Mouse (Mus musculus) left cerebral cortex, adult 11 months (tissue): Measurements from ENCODE around the gene Mast3.
"Not testable (repeated sequence)": the region's sequence is repeated elsewhere in the genome, so short reads cannot be mapped to it uniquely, and the experiment has no call there.

ENCODE experiments used
- DNase-seq: peaks from one replicate; pipeline ENCODE4 v3.0.0; 2022; ENCODE audit warnings: low spot score

Mast3 gene

DNA sequence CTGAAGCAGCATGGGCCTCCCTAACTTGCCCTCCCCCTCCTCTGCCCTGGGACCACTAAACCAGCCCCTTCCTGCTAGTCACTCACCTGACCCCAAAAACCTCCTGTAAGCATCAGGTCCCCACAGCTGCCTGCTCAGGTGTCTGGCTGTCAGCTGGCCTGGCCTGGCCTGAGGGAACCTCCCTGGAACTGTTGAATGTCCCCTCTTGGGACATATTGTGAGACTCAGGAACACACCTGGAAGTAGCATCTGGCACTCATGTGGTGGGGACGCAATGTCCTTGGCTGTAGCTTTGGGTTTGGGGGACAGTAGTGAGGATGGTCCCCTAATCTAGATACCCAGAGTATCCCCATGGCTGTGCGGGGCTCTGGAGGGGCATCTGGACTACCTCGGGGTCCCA lies 29.2 kb upstream of the Mast3 start:
- DNase-seq, result no peak

DNA sequence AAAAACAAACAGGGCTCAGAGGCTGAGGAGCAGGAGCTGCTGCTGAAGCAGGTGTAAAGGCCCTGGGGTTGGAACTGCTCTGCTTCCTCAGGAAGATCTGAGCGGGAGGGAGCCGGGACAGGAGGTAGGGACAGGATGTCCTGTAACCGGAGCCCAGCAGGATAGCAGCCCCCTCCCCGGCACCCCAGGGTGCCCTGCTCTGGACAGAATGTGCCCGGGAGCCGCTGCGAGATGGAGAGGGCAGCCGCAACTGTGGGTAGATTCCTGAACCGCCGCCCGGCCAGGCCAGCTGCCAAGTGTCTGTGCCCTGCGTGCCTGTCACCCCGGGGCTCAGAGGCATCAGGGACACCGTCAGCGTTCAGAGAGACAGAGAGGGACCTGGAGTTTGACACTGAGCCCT lies 28.7 kb upstream of the Mast3 start:
- DNase-seq, result no peak

DNA sequence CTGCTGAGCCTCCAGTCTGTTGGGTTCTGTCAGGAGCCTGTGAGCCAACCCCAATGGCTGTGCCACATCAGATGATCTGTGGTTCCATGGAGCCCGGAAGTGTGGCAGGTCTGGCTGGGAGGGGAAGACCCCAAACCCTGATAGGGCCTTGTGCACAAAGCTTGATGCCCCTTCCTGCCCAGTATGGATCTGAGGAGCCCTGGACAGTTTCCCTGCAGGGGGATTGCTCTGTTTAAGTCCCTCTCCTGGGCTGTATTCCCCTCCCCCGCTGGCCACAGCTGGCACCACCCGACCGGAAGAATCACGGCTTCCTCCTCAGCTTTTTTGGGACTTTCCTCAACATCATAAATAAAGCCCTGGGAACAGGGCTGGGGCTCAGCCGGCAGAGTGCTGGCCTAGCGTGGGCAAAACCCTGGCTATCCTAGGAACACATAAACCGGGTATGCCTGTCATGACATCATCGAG lies 28.2 kb upstream of the Mast3 start:
- DNase-seq, result no peak

DNA sequence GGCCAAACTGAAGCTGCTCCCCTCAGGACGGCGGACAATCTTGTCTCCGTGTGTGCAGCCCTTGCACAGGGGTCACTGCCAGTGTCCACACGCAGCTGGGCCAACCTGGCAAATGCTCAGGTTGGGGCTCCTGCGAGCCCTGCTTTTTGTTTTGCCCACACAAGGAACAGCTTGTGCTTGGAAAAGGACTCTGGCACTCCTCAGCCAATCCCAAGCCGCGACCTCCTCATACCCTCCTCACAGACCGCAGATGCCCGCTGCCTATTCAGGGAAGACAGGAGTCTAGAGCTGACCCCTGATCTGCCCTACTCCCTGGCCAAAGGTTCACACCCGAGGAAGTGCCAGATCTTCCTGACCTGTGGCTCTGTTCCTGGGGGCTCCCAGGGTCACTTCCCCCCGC lies 27.5 kb upstream of the Mast3 start:
- DNase-seq, result no peak

GRCm38 (mm10) chr8:70831517-70831916 lies 26.7 kb upstream of the Mast3 start:
- no peak for DNase-seq

GRCm38 (mm10) chr8:70827796-70828195 lies 22.9 kb upstream of the Mast3 start:
- no peak for DNase-seq

DNA sequence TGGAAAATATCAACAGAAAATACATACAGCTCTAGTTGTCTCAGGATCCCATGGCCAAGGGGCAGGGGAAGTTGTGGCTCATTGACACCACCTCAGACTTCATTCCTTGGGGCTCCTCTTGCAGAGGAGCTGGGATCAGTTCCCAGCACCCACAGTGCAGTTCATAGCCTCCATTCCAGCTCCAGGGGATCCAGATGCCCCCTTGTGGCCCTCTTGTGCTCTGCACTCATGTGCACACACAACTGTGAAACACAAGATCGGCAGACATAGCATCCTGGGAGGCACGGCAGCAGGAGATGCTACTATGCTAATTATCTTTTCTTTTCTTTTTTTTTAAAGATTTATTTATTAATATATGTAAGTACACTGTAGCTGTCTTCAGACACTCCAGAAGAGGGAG lies 22.2 kb upstream of the Mast3 start:
- no peak for DNase-seq

- no peak for DNase-seq
These were observed 21.0 kb upstream of the Mast3 start for GRCm38 (mm10) chr8:70825816-70826215.

DNA sequence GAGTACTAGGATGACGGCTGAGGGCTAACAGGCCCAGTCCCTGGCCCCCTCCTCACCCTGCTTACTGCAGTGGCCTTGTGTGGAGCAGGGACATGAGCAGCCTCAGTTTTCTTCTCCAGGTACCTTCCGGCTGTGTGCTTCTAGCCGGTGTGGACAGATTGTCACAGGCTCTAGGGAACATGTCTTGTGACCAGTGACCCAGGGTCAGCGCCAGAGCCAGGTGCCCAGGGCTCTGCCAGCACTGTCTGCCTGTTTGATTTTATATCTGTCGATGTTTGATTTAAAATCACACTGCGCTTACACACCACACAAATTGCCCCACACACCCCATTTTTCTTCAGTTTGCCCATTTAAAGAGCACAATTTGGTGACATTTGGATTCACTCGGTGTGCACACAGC lies 18.9 kb upstream of the Mast3 start:
- no peak for DNase-seq

- not testable (repeated sequence) for DNase-seq
These were observed 17.7 kb upstream of the Mast3 start for GRCm38 (mm10) chr8:70822594-70822993.

DNA sequence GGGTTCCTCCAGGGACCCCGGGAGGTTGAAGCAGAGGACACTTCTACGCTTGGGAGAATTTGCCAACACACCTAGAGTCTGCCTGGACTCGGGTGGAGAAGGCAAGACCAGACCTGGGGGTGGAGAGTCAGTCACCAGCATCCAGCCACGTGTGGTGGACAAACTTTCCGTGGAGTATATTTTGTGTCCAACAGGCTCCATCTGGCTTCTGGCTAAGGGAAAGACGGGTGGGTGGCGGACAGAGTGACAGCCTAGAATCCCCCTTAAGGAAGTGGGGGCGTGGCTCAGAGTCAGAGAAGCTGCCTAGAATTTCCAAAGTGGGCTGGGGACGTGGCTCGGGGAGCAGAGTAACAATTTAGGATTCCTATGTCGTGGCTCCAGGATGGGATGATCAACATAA lies 17.1 kb upstream of the Mast3 start:
- DNase-seq, result no peak

- DNase-seq, result no peak
These were observed 16.6 kb upstream of the Mast3 start for GRCm38 (mm10) chr8:70821399-70821962.

- no peak for DNase-seq
These were observed 15.5 kb upstream of the Mast3 start for GRCm38 (mm10) chr8:70820101-70820935.

GRCm38 (mm10) chr8:70816679-70817078 lies 11.8 kb upstream of the Mast3 start:
- DNase-seq, result no peak

GRCm38 (mm10) chr8:70812885-70813284 lies 8.0 kb upstream of the Mast3 start:
- DNase-seq, result no peak

DNA sequence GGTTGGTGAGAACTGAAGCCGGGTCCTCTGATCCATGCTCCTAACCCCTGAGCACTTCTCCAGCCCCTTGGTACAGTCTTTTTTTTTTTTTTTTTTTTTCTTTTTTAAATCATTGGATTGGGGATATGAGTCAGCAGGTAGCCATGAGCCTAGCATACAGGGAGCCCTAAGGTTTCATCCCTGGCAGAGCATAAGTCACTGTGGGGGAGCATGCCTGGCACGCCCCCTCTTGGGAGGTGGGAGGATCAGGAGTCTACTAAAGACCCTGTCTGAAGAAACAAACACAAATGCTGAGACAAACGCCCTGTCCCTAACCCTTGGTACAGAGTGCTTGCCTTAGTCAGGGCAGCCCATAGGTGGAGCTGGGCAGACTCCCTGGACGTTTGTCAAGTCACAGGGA lies 7.2 kb upstream of the Mast3 start:
- no peak for DNase-seq

DNA sequence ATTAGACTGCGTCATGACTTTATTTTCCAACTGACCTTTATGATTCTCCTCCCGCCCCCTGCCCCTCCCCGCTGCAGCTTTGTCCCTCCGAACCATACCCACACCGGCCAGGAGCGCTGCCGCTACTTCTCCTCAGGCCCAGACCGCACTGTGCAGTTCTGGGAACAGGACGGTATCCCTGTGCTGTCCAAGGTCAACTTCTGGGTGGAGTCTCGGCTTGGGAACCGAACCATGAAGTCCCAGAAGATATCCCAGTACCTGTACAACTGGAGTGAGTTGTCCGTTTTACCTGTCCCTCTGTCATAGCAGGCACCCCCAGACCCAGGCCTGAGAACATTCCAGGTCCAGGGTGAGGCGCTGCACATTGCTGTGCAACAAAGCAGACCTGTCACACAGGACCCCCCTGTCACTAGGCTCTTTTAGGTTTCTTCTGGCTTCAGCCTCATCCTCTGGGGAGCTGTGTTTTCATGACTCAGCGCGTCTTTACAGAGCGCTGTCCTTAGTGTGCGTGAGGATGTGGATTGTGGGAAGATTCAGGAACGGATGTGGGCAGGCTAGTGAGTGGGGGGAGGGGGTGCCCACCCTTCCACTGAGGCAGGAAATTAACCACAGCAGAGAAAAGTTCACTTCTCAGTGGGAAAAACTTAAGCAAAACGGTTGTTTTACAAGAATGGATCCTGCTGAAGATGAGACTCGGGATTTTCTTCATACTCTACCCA lies 6.3 kb upstream of the Mast3 start:
- no peak for DNase-seq

DNA sequence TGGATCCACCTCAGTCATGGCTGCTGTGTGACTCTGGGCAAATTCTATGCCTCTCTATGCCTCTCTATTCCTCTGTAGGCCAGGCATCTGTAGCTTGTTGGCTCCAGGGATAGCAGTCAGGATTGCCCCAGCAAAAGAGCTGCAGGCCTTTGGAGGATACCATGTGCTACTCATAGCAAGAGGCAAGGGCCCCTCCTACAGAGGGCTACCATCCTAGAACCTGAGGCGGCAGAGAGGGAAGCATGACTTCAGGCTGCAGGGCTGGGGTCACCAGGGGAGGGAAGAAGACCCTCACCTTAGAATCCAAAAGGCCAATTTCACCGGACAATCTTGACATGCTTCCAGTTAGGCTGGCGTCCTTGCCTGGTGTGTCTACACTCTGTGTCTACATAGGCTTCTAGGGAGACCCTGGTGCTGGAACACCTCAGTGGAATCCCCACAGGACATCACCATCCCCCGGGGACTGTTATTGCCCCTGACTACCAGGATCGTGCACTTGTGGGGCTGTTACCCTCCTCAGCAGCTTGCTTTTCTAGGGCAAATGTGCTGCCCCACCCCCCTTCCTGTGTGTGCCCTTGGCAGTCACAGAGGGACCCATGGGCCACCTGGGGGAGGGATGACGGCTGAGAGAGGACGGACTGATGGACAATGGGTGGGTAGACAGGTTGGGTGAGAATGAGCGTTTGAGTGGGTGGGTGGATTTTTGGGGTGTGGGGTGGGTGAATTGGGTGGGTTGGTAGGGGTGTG lies 4.3 kb upstream of the Mast3 start:
- DNase-seq, result no peak

- DNase-seq, result no peak
These were observed 3.4 kb upstream of the Mast3 start, which contains the start of gene Il12rb1 for GRCm38 (mm10) chr8:70808239-70808638. Gene Il12rb1, plus strand, starts transcription at chr8:70808449.

DNA sequence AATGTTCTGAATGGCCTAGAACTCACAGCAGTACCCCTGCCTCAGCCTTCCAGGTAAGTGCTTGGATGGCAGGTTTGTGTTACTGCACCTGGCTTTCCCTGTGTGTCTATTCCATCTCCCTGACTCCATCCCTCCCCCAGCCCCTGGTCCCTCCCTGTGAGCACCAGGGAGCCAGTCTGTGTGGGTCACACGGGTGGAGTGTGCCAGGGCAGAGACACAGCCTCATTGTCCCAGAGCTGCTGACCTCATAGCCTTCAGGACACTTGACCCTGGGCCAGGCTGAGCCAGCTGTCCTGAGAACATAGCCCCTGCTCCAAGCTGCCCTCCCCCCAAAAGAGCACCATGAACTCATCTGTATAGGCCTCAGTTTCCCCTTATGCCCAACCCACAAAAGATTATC lies 2.5 kb upstream of the Mast3 start:
- DNase-seq, result no peak

DNA sequence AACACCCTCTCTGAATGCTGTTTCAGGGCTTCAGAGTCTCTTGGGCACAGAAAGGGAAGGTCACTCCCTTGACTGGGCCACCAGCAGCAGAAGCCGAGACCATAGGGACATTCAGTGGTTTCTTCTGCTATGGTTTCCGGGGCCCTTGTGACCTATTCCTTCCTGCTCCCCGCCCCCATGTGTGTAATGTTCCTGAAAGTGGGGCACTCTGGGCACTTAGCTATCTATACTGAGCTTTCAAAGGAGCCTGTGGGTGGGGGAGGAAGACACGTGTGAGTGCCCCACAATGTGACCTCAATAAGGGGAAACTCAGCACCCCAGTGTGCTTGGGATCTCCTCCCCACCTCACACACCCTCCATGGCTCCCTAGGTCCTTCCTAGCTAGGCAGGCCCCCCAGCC lies 1.7 kb upstream of the Mast3 start:
- DNase-seq, result no peak

GRCm38 (mm10) chr8:70803761-70804480 lies 933 bp downstream of the Mast3 start:
- no peak for DNase-seq
